Mouse (Mus musculus) thymus, postnatal 36 days (tissue): ENCODE results near the gene Wbp2.
A peak's percentile ranks its signal among the peaks of the same experiment; 100 is the strongest.

Experiments used
- DNase-seq, 2 experiments: peaks; one replicate each; pipeline ENCODE4 v3.0.0; 2022; ENCODE audit warnings: mixed read lengths in 2 of 2

Gene Wbp2

GRCm38 (mm10) chr11:116061641-116062415, 25.0 kb downstream of the Wbp2 start:
- no peak for DNase-seq

GRCm38 (mm10) chr11:116060596-116060995, 26.2 kb downstream of the Wbp2 start:
- DNase-seq = no peak

- DNase-seq = no peak
Measured at GRCm38 (mm10) chr11:116059691-116060025, 27.1 kb downstream of the Wbp2 start.

DNA sequence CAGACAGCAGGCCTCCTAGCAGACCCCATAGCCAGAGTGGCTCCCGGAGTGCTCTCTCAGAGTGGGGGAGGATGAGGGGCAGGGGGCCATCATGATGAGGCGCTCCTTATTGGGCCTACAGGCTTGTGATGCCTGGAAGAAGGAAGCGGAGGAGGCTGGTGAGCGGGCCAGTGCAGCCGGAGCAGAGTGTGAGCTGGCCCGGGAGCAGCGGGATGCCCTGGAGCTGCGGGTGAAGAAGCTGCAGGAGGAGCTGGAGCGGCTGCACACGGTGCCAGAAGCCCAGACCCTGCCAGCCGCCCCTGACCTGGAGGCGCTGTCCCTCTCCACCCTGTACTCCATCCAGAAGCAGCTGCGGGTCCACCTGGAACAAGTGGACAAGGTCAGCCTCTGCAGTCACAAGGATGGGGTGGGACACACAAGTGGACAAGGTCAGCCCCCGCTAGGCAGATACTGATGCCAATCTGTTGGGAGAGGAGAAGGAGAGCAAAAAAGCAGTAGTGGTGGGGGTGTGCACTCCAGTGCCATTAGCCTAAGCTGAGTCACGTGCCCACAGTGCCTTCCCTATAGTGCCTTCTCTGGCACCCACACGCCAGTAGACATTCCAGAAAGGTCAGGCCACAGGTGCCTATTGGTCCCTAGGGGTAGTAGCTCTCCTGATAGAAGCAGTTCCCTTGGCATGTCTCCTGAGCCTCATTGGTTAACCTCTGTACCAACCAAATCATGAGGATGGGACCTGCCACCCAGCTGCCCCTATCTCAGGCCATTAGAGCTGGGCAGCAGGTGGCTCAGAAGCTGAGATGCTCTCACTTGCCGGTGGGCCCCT, 27.7 kb downstream of the Wbp2 start:
- DNase-seq = no peak

DNA sequence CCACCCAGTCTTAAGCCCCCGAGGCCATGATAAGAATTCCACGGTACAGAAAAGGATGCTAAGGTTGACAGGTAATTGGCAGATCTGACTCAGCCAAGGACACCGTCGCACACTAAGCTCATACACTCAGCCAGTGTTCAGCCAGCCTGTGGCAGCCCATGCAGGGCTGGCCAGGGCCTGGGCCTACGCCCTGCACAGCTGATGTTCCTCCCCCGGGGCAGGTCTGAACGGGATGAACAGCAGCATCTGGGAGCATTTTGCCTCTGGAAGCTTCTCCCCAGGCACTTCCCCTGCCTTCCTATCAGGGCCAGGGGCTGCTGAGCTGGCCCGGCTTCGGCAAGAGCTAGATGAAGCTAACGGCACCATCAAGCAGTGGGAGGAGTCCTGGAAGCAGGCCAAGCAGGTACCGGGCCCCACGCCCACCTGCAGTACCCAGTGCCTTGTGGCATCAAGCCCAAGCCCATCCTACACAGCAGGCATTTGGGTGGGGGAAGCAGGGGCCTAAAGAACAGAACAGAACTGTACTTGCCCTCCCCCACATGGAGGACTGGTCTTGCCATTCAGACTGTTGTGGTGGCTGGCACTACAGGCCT, 28.7 kb downstream of the Wbp2 start:
- DNase-seq = no peak

GRCm38 (mm10) chr11:116057237-116057881, 29.4 kb downstream of the Wbp2 start:
- no peak for DNase-seq

- DNase-seq = no peak
Measured at GRCm38 (mm10) chr11:116055873-116056272, 30.9 kb downstream of the Wbp2 start.

DNA sequence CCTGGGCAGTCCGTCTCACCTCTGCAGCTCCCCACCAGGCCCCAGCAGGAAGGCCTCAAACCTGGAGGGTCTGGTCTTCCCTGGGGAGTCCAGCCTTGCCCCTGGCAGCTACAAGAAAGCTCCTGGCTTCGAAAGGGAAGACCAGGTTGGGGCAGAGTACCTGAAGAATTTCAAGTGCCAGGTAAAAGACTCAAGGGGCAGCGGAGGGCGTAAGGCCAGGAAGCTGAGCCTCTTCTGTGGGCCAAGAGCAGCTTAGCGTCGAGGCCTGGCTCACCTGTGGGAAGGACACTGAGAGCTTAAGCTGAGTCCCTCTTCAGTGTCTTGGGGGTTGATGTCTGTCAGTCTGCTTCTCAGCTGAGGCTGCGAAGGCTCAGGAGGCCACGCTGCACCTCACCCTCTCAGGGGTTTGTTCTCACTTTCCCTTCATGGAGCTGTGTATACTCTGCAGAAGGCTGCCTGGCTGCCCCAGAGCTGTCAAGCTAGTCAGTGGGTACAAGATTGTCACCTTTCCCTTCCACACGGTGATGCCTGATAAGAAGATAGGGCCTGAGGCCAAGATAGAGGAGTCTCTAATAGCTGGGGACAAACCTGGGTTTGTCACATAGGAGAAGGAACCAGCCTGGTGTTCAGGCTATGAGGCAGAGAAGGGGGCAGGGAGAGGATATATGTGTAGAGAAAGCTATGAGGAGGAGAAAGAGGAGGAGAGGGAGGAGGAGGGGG, 33.1 kb downstream of the Wbp2 start:
- DNase-seq = no peak

DNA sequence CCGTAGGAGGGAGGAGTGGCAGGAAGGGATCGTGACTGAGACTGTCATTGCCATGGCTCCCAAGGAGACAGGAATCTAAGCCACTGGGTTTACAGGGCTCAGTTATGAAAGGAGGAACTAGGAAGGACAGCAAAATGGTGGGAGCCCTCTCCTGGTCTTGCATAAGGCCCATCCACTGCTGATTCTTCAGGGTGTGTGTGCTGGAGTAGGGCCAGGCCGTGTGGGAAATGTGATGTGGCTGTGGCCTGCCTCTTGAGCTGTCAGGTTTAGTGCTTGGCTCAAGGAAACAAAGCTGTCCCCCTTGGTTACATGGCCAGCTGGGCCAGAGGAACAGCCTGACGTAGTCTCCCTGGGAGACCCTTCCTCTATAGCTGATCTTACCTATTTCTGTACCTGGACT, 36.6 kb downstream of the Wbp2 start:
- DNase-seq = no peak

- DNase-seq = no peak
Measured at GRCm38 (mm10) chr11:116049610-116050009, 37.2 kb downstream of the Wbp2 start.

DNA sequence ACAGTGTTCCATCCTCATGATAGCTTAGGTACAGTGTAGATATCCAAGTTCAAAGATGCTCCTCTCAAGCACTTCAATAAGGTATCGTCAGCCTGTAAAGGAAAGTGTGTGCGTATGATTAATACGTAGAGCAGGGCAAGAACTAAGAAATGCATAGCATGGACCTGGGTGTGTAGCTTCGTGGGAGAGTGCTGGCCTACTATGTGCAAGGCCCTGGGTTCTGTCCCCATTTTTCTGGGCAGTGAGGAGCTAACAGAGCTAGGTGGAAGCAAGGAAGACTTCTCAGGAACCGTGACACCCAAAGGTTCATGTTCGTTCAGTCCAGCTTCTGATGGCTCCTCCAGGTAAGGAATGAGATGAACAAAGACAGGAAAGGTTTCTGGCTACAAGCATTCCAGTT, 41.6 kb downstream of the Wbp2 start:
- DNase-seq = no peak

DNA sequence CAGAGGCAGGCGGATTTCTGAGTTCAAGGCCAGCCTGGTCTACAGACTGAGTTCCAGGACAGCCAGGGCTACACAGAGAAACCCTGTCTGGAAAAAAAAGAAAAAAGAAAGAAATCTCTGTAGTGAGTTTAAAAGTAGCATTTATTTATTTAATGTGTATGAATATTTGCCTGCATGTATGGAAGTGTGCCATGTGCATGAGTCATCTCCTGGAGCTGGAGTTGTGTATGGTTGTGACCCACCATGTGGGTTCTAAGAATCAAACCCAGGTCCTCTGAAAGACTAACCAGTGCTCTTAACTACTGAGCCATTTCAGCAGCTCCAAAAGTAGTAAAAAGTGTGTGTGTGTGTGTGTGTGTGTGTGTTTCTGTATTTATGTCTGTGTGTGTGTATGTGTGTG, 43.5 kb downstream of the Wbp2 start:
- DNase-seq = no peak

DNA sequence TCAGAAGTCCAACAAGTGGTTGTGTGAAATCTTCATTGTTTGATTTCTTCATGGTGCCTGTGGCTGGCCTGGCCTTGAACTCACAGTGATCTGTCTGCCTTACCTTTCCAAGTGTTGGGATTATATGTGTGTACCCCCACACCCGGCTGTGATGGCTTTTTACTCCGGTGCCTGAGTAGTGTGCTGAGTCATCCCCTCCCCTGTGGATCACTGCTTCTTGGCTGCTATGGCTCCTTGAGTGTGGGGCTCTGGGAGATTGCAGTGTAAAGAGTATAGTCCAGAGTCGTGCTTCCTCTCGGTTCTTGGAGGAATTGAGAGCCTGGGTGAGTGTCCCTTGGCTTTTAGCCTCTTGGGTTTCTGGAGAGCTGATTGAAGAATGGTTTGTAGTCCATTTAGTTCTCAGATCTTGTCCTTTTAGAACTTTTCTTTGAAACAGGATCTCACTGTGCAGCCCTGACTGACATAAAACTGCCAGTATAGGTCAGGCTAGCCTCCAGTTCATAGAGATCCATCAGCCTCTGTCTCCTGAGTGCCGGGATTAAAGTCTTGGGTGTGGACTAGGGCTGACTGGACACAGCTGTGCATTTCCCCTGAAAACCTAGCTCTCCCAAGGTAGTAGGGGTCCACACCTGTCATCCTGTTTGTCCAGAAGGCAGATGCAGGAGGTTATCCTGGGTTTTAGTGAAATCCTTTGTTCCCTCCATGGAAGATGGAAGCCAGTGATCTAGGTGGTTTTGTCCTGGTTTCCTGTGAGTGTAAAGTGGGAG, 44.2 kb downstream of the Wbp2 start:
- DNase-seq = no peak

DNA sequence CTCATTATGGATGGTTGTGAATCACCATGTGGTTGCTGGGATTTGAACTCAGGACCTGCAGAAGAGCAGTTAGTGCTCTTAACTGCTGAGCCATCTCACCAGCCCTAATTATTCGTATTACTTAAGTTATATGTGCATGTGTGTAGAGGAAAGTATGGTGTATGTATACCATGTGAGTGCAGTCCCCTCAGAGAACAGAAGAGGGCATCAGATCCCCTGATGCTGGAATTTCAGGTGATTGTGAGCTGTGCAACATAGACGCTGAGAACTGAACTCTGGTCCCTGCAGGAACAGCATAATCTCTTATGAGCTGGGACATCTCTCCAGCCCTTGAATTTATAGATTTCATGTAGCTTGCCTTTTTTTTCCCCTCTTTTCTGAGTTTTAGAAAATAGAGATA, 45.0 kb downstream of the Wbp2 start:
- DNase-seq = no peak

DNA sequence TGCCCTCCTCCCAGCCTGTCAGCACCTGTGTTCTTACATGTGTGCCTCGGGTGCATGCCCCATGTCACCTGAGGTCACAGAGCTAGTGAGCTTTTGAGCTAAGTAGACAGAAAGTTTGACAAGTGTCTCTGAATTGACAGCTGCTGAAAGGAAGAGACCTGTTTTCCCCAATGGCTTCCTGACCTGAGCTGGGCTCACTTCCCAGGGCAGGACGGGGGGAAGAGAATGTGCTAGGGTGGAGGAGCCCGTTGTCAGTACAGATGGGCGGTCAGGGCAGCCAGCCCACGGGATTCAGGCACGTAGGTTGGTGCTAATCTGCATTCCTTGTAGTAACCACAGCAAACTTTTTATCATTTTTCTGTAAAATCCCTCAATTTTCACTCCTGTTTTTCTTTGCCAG, 46.2 kb downstream of the Wbp2 start:
- DNase-seq = no peak

DNA sequence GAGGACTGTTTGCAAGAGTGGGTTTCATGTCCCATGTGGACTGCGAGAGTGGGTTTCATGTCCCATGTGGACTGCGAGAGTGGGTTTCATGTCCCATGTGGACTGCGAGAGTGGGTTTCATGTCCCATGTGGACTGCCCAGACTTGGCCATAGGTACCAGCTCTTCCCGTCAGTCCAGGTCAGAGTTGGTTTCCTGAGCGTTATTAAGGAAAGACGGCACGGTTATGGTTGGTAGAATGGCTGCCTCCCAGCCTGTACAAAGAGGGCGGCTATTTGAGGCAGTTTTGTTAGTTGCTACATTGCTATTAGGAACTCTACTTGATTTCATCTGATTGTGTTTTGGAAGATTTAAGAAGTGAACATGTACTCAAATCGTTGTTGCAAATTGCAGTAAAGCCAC, 49.0 kb downstream of the Wbp2 start:
- DNase-seq = no peak

GRCm38 (mm10) chr11:116036671-116037070, 50.1 kb downstream of the Wbp2 start:
- no peak for DNase-seq

DNA sequence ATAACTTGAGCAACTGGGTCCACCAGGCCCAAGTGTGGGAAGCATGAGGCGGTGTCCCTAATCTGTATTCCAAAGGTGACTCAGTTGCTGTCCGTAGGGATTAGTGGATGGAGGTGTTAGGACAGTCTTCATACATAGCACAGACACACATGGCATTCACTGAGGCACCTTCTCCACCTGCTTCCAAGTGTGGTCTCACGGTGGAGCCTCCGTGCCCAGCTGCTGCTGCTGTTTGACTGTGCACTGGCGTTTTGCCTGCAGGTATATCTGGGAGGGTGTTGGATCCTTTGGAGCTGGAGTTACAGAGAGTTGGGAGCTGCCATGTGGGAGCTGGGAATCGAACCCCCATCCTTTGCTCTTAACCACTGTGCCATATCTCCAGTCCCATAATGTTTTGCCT, 52.2 kb downstream of the Wbp2 start:
- DNase-seq = no peak

GRCm38 (mm10) chr11:116030898-116031845, 55.6 kb downstream of the Wbp2 start:
- peak in 1 of 2 experiments; percentile 42 for DNase-seq

DNA sequence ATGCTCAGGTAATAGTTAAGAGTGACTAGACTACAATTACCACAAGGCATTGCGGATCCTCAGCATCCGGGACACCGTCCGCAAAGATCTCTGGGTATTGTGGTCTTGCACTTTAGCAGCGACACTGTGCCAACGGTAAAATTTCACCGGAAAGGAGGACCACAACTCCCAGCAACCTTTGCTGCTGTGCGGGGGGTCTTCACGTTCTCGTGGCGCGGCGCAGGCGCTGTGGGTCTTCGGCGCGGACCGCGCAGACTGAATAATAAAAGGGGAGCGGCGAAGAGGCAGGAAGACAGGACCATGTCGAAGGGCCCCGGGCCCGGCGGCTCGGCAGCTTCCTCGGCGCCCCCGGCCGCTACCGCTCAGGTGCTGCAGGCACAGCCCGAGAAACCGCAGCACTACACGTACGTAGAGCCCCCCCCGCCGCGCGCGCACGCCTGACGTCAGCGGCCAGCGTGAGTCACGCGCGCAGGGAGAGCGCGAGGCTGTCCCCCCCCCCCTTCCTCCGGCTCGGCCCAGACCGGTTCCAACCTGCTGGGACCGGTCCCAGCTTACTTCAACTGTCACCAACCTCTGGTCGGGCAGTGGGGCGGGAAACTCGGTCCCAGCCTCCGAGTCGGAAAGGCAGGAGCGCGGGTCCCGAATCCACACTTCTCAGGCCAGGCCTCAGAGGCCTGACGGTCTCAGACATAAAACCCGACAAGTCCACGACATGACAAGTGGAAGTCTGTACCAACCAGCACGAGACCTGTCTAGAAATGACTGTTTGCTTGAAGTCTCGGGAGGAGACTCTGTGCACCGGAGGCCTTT, 56.5 kb downstream of the Wbp2 start, which contains the start of gene Unk:
Gene Unk (plus strand): TSS at position 235 of the 810 bp plus-strand sequence.
- peak; percentile 94 to 97 for DNase-seq
